Mouse (Mus musculus): ENCODE measurements around the gene 9830107B12Rik. TPM values are rescaled to one million over a fixed set of nuclear protein-coding genes. Genes with fewer than 3 reads are reported as not detected.

Gene 9830107B12Rik
- polyA plus RNA-seq (2015; fragmentation: Nextera tagmentation; extraction: Ambion mirVana) = 0.09 and 0.11 TPM in 2 replicates

GRCm38 (mm10) chr17:48146120-48146519 lies at the start of gene 9830107B12Rik:
Gene 9830107B12Rik, minus strand, starts transcription at chr17:48146268.

GRCm38 (mm10) chr17:48167103-48167502 lies 21.0 kb upstream of the 9830107B12Rik start, which contains the start of gene A530064D06Rik:
Gene A530064D06Rik, minus strand, starts transcription at chr17:48167275.

GRCm38 (mm10) chr17:48089019-48089418 lies 57.0 kb downstream of the 9830107B12Rik start, which contains the start of gene 1700067P10Rik:
Gene 1700067P10Rik, plus strand, starts transcription at chr17:48089319.

Other genes with a start within 250 kb of the 9830107B12Rik start
- 13.2 and 13.8 TPM in 2 replicates for gene Foxp4, start 221.6 kb downstream of the 9830107B12Rik start, polyA plus RNA-seq (2015; fragmentation: Nextera tagmentation; extraction: Ambion mirVana)
- not detected in 2 replicates for gene 1700122O11Rik, start 108.0 kb downstream of the 9830107B12Rik start, polyA plus RNA-seq (2015; fragmentation: Nextera tagmentation; extraction: Ambion mirVana)
- not detected in 2 replicates for gene 1700067P10Rik, start 56.9 kb downstream of the 9830107B12Rik start, polyA plus RNA-seq (2015; fragmentation: Nextera tagmentation; extraction: Ambion mirVana)
- gene A530064D06Rik, start 21.0 kb upstream of the 9830107B12Rik start, polyA plus RNA-seq (2015; fragmentation: Nextera tagmentation; extraction: Ambion mirVana) = 0.72 and 1.1 TPM in 2 replicates
- 0.28 and 0.33 TPM in 2 replicates for gene Trem1, start 86.5 kb upstream of the 9830107B12Rik start, polyA plus RNA-seq (2015; fragmentation: Nextera tagmentation; extraction: Ambion mirVana)
- 0.38 and 0.46 TPM in 2 replicates for gene Trem3, start 101.5 kb upstream of the 9830107B12Rik start, polyA plus RNA-seq (2015; fragmentation: Nextera tagmentation; extraction: Ambion mirVana)
- 1.1 and 1.4 TPM in 2 replicates for gene Treml4, start 118.0 kb upstream of the 9830107B12Rik start, polyA plus RNA-seq (2015; fragmentation: Nextera tagmentation; extraction: Ambion mirVana)
- gene Treml2, start 153.2 kb upstream of the 9830107B12Rik start, polyA plus RNA-seq (2015; fragmentation: Nextera tagmentation; extraction: Ambion mirVana) = 0.06 and 0.39 TPM in 2 replicates
- gene B430306N03Rik, start 169.9 kb upstream of the 9830107B12Rik start, polyA plus RNA-seq (2015; fragmentation: Nextera tagmentation; extraction: Ambion mirVana) = 0.82 and 0.83 TPM in 2 replicates
- 11.2 and 11.9 TPM in 2 replicates for gene Trem2, start 200.1 kb upstream of the 9830107B12Rik start, polyA plus RNA-seq (2015; fragmentation: Nextera tagmentation; extraction: Ambion mirVana)
- 0.68 and 0.82 TPM in 2 replicates for gene Treml1, start 213.6 kb upstream of the 9830107B12Rik start, polyA plus RNA-seq (2015; fragmentation: Nextera tagmentation; extraction: Ambion mirVana)